Mouse (Mus musculus) kidney, adult 2 months (tissue): ENCODE data around the gene Rps23. TPM values are rescaled to one million over a fixed set of nuclear protein-coding genes. Genes with fewer than 3 reads are reported as not detected.

Experiments used
- DNase-seq: peaks from one replicate; pipeline ENCODE4 v3.0.0; 2021
- H3K27ac ChIP-seq: fragments of 200-500 bp; 2 replicates; pipeline ENCODE4 v1.5.1; 2012; ENCODE audit warnings: low read depth, low read length, control low read depth, inconsistent platforms; ENCODE audit not compliant: insufficient read depth
- H3K27me3 ChIP-seq: fragments of 200-500 bp; replicated peaks from 2 replicates; pipeline ENCODE4 v1.6.1; 2012; ENCODE audit warnings: mild to moderate bottlenecking, moderate library complexity, low read length, inconsistent platforms; ENCODE audit not compliant: control insufficient read depth, insufficient read depth
- H3K36me3 ChIP-seq: fragments of 200-500 bp; 2 replicates; pipeline ENCODE4 v1.6.1; 2012; ENCODE audit warnings: mild to moderate bottlenecking, moderate library complexity, low read length, inconsistent platforms; ENCODE audit not compliant: control insufficient read depth, insufficient read depth
- H3K4me1 ChIP-seq: fragments of 200-500 bp; 2 replicates; pipeline ENCODE4 v1.6.1; 2011; ENCODE audit warnings: low read length; ENCODE audit not compliant: control insufficient read depth, insufficient read depth
- H3K4me3 ChIP-seq: fragments of 200-500 bp; 2 replicates; pipeline ENCODE4 v1.5.1; 2011; ENCODE audit warnings: mild to moderate bottlenecking, low read depth, low read length, control low read depth; ENCODE audit not compliant: insufficient read depth
- CTCF ChIP-seq: fragments of 200-500 bp; conservative IDR thresholded peaks from 2 replicates; pipeline ENCODE4 v1.5.1; 2011; ENCODE audit warnings: low read depth, mild to moderate bottlenecking, control low read depth, low read length, moderate library complexity, mixed read lengths; ENCODE audit not compliant: insufficient read depth, insufficient read length
- POLR2A ChIP-seq: fragments of 200-500 bp; IDR thresholded peaks from one replicate; pipeline ENCODE4 v1.6.1; 2011; ENCODE audit warnings: low read depth, low read length, control low read depth
- WGBS: fragments of 180-500 bp; shearing (Covaris S2); methylation state at CpG from one replicate; pipeline ENCODE4 v1.1.7; 2018; 5-methylcytosine and 5-hydroxymethylcytosine counted together
- polyA plus RNA-seq: library from polyadenylated mRNA; depleted of rRNA; stranded (reverse); fragments of >200 nt; gene quantifications from 2 replicates; pipeline ENCODE4 v1.2.3, GENCODE M21; 2012; rRNA removed

Rps23 gene
- polyA plus RNA-seq, 1 experiment: 257 TPM

GRCm38 (mm10) chr13:90965996-90966395 is 43.2 kb downstream of the Rps23 start:
- no peak overlapping the region for H3K27ac ChIP-seq
- no peak overlapping the region for H3K4me3 ChIP-seq
- no peaks in the 10 kb centered on the region for H3K36me3 ChIP-seq
- peak; percentile 83 for DNase-seq
- WGBS: 69% methylated on average over 8 of the region's 8 CpGs
- TF ChIP-seq CTCF (no peak), POLR2A (no peak)
- H3K4me1 ChIP-seq: peaks cover 3% of the 10 kb centered on the region; the same call in 1 of the 2 replicates
- no peaks in the 10 kb centered on the region for H3K27me3 ChIP-seq

GRCm38 (mm10) chr13:90967422-90967821 is 44.7 kb downstream of the Rps23 start:
- peaks cover 3% of the 10 kb centered on the region; the same call in 1 of the 2 replicates for H3K4me1 ChIP-seq
- H3K4me3 ChIP-seq: no peak overlapping the region
- TF ChIP-seq CTCF (peak; percentile 82), POLR2A (no peak)
- DNase-seq: peak; percentile 84
- no peaks in the 10 kb centered on the region for H3K36me3 ChIP-seq
- H3K27me3 ChIP-seq: no peaks in the 10 kb centered on the region
- no peak overlapping the region for H3K27ac ChIP-seq
- 11% methylated on average over 4 of the region's 4 CpGs for WGBS

- Histone ChIP-seq H3K4me3 (no peak overlapping the region), H3K4me1 (peaks cover 3% of the 10 kb centered on the region; the same call in 1 of the 2 replicates), H3K27me3 (no peaks in the 10 kb centered on the region), H3K27ac (no peak overlapping the region), H3K36me3 (no peaks in the 10 kb centered on the region)
- TF ChIP-seq CTCF (no peak), POLR2A (no peak)
- 79% methylated on average over 4 of the region's 4 CpGs for WGBS
- no peak for DNase-seq
Measured at GRCm38 (mm10) chr13:90968940-90969339, 46.2 kb downstream of the Rps23 start.

- Histone ChIP-seq H3K4me3 (no peak overlapping the region), H3K4me1 (no peaks in the 10 kb centered on the region), H3K27ac (no peak overlapping the region), H3K27me3 (no peaks in the 10 kb centered on the region), H3K36me3 (no peaks in the 10 kb centered on the region)
- DNase-seq: no peak
- WGBS: 90% methylated on average over 10 of the region's 10 CpGs
- TF ChIP-seq CTCF (no peak), POLR2A (no peak)
Measured at GRCm38 (mm10) chr13:90970259-90971017, 47.7 kb downstream of the Rps23 start.

GRCm38 (mm10) chr13:90973409-90973808 is 50.7 kb downstream of the Rps23 start:
- H3K36me3 ChIP-seq: no peaks in the 10 kb centered on the region
- WGBS: 64% methylated on average over 7 of the region's 7 CpGs
- no peak overlapping the region for H3K4me3 ChIP-seq
- no peaks in the 10 kb centered on the region for H3K4me1 ChIP-seq
- DNase-seq: no peak
- TF ChIP-seq POLR2A (no peak), CTCF (no peak)
- no peaks in the 10 kb centered on the region for H3K27me3 ChIP-seq
- H3K27ac ChIP-seq: no peak overlapping the region

Other genes with a start within 250 kb of the Rps23 start
- 0.06 and 0.14 TPM in 2 replicates for gene Atp6ap1l, start 17.6 kb upstream of the Rps23 start, polyA plus RNA-seq